ENCODE assay signal across 10 mouse cellular contexts in the genomic region with DNA sequence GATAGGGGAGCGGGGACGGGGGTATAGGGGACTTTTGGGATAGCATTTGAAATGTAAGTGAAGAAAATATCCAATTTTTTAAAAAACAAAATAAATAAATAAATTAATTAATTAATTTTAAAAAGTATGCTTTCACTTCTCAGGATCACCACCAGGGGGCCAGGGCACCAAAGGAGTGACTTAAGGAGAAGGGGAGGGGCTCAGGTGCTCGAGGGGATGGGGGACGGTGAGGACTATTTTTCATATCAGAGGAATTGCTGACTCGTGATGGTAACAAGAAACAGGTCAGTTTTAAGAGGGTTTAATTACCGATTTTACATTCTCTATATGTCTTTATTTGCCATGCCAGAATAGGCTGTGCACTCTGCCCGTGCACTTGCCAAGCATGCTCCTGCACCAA.
DNase-seq lines count a peak whose midpoint lies in the region; TF ChIP-seq lines count a peak whose summit lies in the region.
"Had no signal": no experiment of that assay in that cellular context is flagged by ENCODE, and none has a peak within 500 bp of the region (broad histone marks: within the 10 kb centered on the region; RNA-seq: fewer than 3 reads in every experiment).

No protein-coding gene starts in this region.

- no peak for TF ChIP-seq EP300 in ES-Bruce4 (IDR thresholded peaks at IDR 0.05; ENCODE audit: insufficient read depth, low read depth, low read length)

- peak; percentile 20 to 39 for DNase-seq in adrenal gland, postnatal 36 days
- no peak for DNase-seq in adrenal gland, adult 2 months
- DNase-seq in left cerebral cortex, postnatal 4 days, result peak; percentile 12
- DNase-seq in left cerebral cortex, adult 8-10 months (ENCODE audit: low spot score in 2 of 2), result no peak
- DNase-seq in lung, postnatal 14 days, result peak; percentile 16
- DNase-seq in layer of hippocampus, adult 18-20 months (ENCODE audit: low spot score in 2 of 2), result no peak
- no peak for DNase-seq in heart, postnatal 36 days
- DNase-seq: cerebellum, adult 9-11 months had no signal

- TF ChIP-seq CTCF in ES-Bruce4 (IDR thresholded peaks at IDR 0.05; ENCODE audit: low read depth, low read length), result peak; percentile 24

- no peaks in the 10 kb centered on the region for H3K4me1 ChIP-seq in ES-Bruce4 (ENCODE audit: control insufficient read depth, insufficient read depth, low read length)
- H3K4me1 ChIP-seq: hindbrain, embryonic 15.5 days had no signal

- H3K9ac ChIP-seq in ES-Bruce4 (ENCODE audit: low read depth, poor library complexity, severe bottlenecking), result no peak overlapping the region
- H3K9ac ChIP-seq: hindbrain, embryonic 15.5 days had no signal

- TF ChIP-seq POLR2A in ES-Bruce4 (IDR thresholded peaks at IDR 0.05; ENCODE audit: insufficient read depth, low read length), result no peak

- H3K9me3 ChIP-seq in ES-Bruce4 (replicated peaks; ENCODE audit: control insufficient read depth, insufficient read depth, low read length, poor library complexity, severe bottlenecking), result no peaks in the 10 kb centered on the region
- H3K9me3 ChIP-seq: hindbrain, embryonic 15.5 days had no signal

- no peaks in the 10 kb centered on the region for H3K36me3 ChIP-seq in ES-Bruce4 (ENCODE audit: control insufficient read depth, insufficient read depth, low read length, poor library complexity, severe bottlenecking)
- H3K36me3 ChIP-seq: hindbrain, embryonic 15.5 days had no signal

- no peak overlapping the region for H3K27ac ChIP-seq in ES-Bruce4 (ENCODE audit: insufficient read depth, low read length)
- H3K27ac ChIP-seq: hindbrain, embryonic 15.5 days had no signal

- H3K27me3 ChIP-seq in ES-Bruce4 (ENCODE audit: control insufficient read depth, insufficient read depth, low read length, poor library complexity, severe bottlenecking), result no peaks in the 10 kb centered on the region
- H3K27me3 ChIP-seq: hindbrain, embryonic 15.5 days had no signal

- H3K4me3 ChIP-seq in ES-Bruce4 (ENCODE audit: low read depth, low read length), result peak overlapping the region; percentile 6; the same call in 1 of the 2 replicates
- H3K4me3 ChIP-seq: hindbrain, embryonic 15.5 days had no signal

- intact Hi-C loops in left cerebral cortex, postnatal 4 days (cut with DNase I), result no loop called here
- intact Hi-C loops in heart, postnatal 36 days (cut with DNase I), result no loop called here

Comparison
In these comparisons a context has a peak if more than half of its experiments do, and no peak if none do; other contexts are left out.
1. DNase-seq: peak in adrenal gland, postnatal 36 days (2 of 2), left cerebral cortex, postnatal 4 days (single experiment) and lung, postnatal 14 days (single experiment); none in adrenal gland, adult 2 months (single experiment), left cerebral cortex, adult 8-10 months (0 of 2), layer of hippocampus, adult 18-20 months (0 of 2) and heart, postnatal 36 days (0 of 2).